Comparison of ENCODE assay signal across 8 mouse cellular contexts in genomic region chr2:130491587-130491986, GRCm38 (mm10). TPM values are rescaled to one million over a fixed set of nuclear protein-coding genes. Genes with fewer than 3 reads are reported as not detected.
DNase-seq lines count a peak whose midpoint lies in the region; ATAC-seq lines count a peak whose summit lies in the region.

No protein-coding gene starts in this region.

- DNase-seq in urinary bladder, postnatal 14 days (ENCODE audit: low spot score), result peak; percentile 28
- DNase-seq in urinary bladder, adult 2 months (ENCODE audit: low spot score), result no peak
- DNase-seq in layer of hippocampus, postnatal 14 days (ENCODE audit: low spot score in 2 of 2), result peak; percentile 43 to 77
- DNase-seq in midbrain, embryonic 10.5 days (ENCODE audit: low spot score), result peak; percentile 70
- peak; percentile 50 for DNase-seq in telencephalon, adult 2 months (ENCODE audit: low read depth, low spot score)
- no peak for DNase-seq in spleen, postnatal 14 days (ENCODE audit: low spot score in 2 of 2)

- no peak overlapping the region for H3K9ac ChIP-seq in forebrain, embryonic 13.5 days
- no peak overlapping the region for H3K9ac ChIP-seq in heart, embryonic 16.5 days (ENCODE audit: low read length)

- H3K4me1 ChIP-seq in forebrain, embryonic 13.5 days, result peaks cover 42% of the 10 kb centered on the region
- H3K4me1 ChIP-seq in heart, embryonic 16.5 days (ENCODE audit: control insufficient read depth, insufficient read depth, low read length), result peaks cover 24% of the 10 kb centered on the region
- peaks cover 42% of the 10 kb centered on the region for H3K4me1 ChIP-seq in midbrain, embryonic 10.5 days

- no peaks in the 10 kb centered on the region for H3K27me3 ChIP-seq in forebrain, embryonic 13.5 days
- no peaks in the 10 kb centered on the region for H3K27me3 ChIP-seq in heart, embryonic 16.5 days (ENCODE audit: control insufficient read depth, insufficient read depth, low read length)
- no peaks in the 10 kb centered on the region for H3K27me3 ChIP-seq in midbrain, embryonic 10.5 days (ENCODE audit: low read depth, poor library complexity, severe bottlenecking)

- WGBS in forebrain, embryonic 13.5 days, result 2% methylated on average over 7 of the region's 7 CpGs
- WGBS in heart, embryonic 16.5 days, result 22% methylated on average over 7 of the region's 7 CpGs
- WGBS in midbrain, embryonic 10.5 days, result 15% methylated on average over 7 of the region's 7 CpGs

- H3K4me2 ChIP-seq in forebrain, embryonic 13.5 days, result peak overlapping the region; percentile 20
- H3K4me2 ChIP-seq in heart, embryonic 16.5 days (ENCODE audit: low read depth, low read length), result no peak overlapping the region

- H3K36me3 ChIP-seq in forebrain, embryonic 13.5 days (ENCODE audit: poor library complexity, severe bottlenecking), result peaks cover 6% of the 10 kb centered on the region; the same call in 1 of the 2 replicates
- H3K36me3 ChIP-seq in heart, embryonic 16.5 days (ENCODE audit: control insufficient read depth, insufficient read depth), result no peaks in the 10 kb centered on the region
- peaks cover 16% of the 10 kb centered on the region for H3K36me3 ChIP-seq in midbrain, embryonic 10.5 days

- no peaks in the 10 kb centered on the region; the same call in 1 of the 2 replicates for H3K9me3 ChIP-seq in forebrain, embryonic 13.5 days (replicated peaks)
- H3K9me3 ChIP-seq in heart, embryonic 16.5 days (replicated peaks; ENCODE audit: control insufficient read depth, low read length), result no peaks in the 10 kb centered on the region; the same call in 1 of the 2 replicates
- peaks cover 11% of the 10 kb centered on the region for H3K9me3 ChIP-seq in midbrain, embryonic 10.5 days (replicated peaks)

- peak; percentile 82 for ATAC-seq in forebrain, embryonic 13.5 days
- ATAC-seq in heart, embryonic 16.5 days (replicated peaks; ENCODE audit: extremely low read depth, insufficient read depth, low FRiP score), result peak; percentile 67; the same call in 1 of the 2 replicates

- no peak overlapping the region for H3K4me3 ChIP-seq in forebrain, embryonic 13.5 days
- H3K4me3 ChIP-seq in heart, embryonic 16.5 days (ENCODE audit: low read length), result no peak overlapping the region
- no peak overlapping the region for H3K4me3 ChIP-seq in midbrain, embryonic 10.5 days

- H3K27ac ChIP-seq in forebrain, embryonic 13.5 days, result peak overlapping the region; percentile 87
- peak overlapping the region; percentile 46; the same call in 1 of the 2 replicates for H3K27ac ChIP-seq in heart, embryonic 16.5 days (ENCODE audit: low read length)
- H3K27ac ChIP-seq in midbrain, embryonic 10.5 days (replicated peaks), result peak overlapping the region; percentile 81

RNA-seq across cellular contexts. Expression of gene Ptpra, which starts 41.5 kb away (rescaled TPM):
- polyA plus RNA-seq in urinary bladder, adult 2 months (2012; rRNA removed), result 88.9 and 90.1 TPM in 2 replicates
- polyA plus RNA-seq in forebrain, embryonic 13.5 days (2015; fragmentation: Nextera tagmentation; extraction: Ambion mirVana), result 120 and 122 TPM in 2 replicates
- 70.5 and 71.8 TPM in 2 replicates for polyA plus RNA-seq in heart, embryonic 16.5 days (2015; fragmentation: Nextera tagmentation; extraction: Ambion mirVana)
- total RNA-seq in layer of hippocampus, postnatal 14 days (2021), result 100 to 1,000 TPM; 307 to 312 TPM
- polyA plus RNA-seq in midbrain, embryonic 10.5 days (2016; fragmentation: Nextera tagmentation; extraction: Ambion mirVana), result 88.2 and 91.8 TPM in 2 replicates

Comparison
In these comparisons a context has a peak if more than half of its experiments do, and no peak if none do; other contexts are left out.
1. DNase-seq: peak in urinary bladder, postnatal 14 days (single experiment), layer of hippocampus, postnatal 14 days (2 of 2), midbrain, embryonic 10.5 days (single experiment) and telencephalon, adult 2 months (single experiment); none in urinary bladder, adult 2 months (single experiment) and spleen, postnatal 14 days (0 of 2).
2. Peak in every context shown above with its lines, with median percentiles within 50 percentile points of each other: H3K27ac ChIP-seq.